Mouse (Mus musculus) heart, embryonic 13.5 days (tissue): ENCODE data around the gene Lsm4. TPM values are rescaled to one million over a fixed set of nuclear protein-coding genes. Genes with fewer than 3 reads are reported as not detected.

Experiments used
- ATAC-seq: fragments of 200-750 bp; cut with Nextera tagmentation; 2 replicates; pipeline ENCODE4 v1.8.0; 2017; ENCODE audit warnings: moderate TSS enrichment; ENCODE audit not compliant: insufficient number of reproducible peaks, low FRiP score, low TSS enrichment; ENCODE audit errors: extremely low read depth
- H3K27ac ChIP-seq: fragments of 300-500 bp; sonication (generic); replicated peaks from 2 replicates; pipeline ENCODE4 v1.5.1; 2015; ENCODE audit warnings: moderate library complexity, mild to moderate bottlenecking, inconsistent platforms
- H3K27me3 ChIP-seq: fragments of 300-500 bp; sonication (generic); replicated peaks from 2 replicates; pipeline ENCODE4 v1.6.1; 2015; ENCODE audit warnings: mild to moderate bottlenecking, inconsistent platforms
- H3K36me3 ChIP-seq: fragments of 300-500 bp; sonication (generic); 2 replicates; pipeline ENCODE4 v1.6.1; 2015; ENCODE audit warnings: mild to moderate bottlenecking, inconsistent platforms
- H3K4me1 ChIP-seq: fragments of 300-500 bp; sonication (generic); 2 replicates; pipeline ENCODE4 v1.6.1; 2015; ENCODE audit warnings: inconsistent platforms
- H3K4me2 ChIP-seq: fragments of 300-500 bp; sonication (generic); 2 replicates; pipeline ENCODE4 v1.6.1; 2015; ENCODE audit warnings: inconsistent platforms, mild to moderate bottlenecking, moderate library complexity
- H3K4me3 ChIP-seq: fragments of 300-500 bp; sonication (generic); 2 replicates; pipeline ENCODE4 v1.5.1; 2015; ENCODE audit warnings: moderate library complexity, mild to moderate bottlenecking, inconsistent platforms
- H3K9ac ChIP-seq: fragments of 300-500 bp; sonication (generic); 2 replicates; pipeline ENCODE4 v1.6.1; 2015; ENCODE audit warnings: inconsistent platforms, mild to moderate bottlenecking, moderate library complexity
- H3K9me3 ChIP-seq: fragments of 300-500 bp; sonication (generic); 2 replicates; pipeline ENCODE4 v1.6.1; 2016; ENCODE audit warnings: inconsistent platforms
- WGBS: fragments of 180-500 bp; shearing (Covaris S2); methylation state at CpG from one replicate; pipeline ENCODE4 v1.1.7; 2015; ENCODE audit warnings: mixed read lengths; 5-methylcytosine and 5-hydroxymethylcytosine counted together
- polyA plus RNA-seq: library from polyadenylated mRNA; unstranded; fragments of >200 nt; fragmentation: Nextera tagmentation; extraction: Ambion mirVana; gene quantifications from 2 replicates; pipeline ENCODE4 v1.2.1, GENCODE M21; 2015

The Lsm4 gene
- polyA plus RNA-seq, 1 experiment from 2014 or later: 269 TPM

DNA sequence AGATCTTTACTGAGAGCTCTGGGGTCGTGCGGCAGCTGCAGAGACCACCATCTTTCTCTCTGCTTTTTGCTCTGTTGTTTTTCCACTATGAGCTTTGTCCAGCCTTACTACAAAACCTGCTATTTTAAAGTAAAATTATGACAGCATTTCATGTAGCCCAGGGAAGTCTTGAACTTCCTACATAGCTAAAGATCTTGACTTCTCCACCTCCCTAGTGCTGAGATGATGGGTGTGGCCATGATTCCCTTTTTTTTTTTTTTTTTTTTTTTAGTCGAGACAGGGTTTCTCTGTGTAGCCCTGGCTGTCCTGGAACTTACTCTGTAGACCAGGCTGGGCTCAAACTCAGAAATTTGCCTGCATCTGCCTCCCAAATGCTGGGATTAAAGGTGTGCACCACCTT is 8.4 kb upstream of the Lsm4 start:
- Histone ChIP-seq H3K9ac (no peak overlapping the region), H3K4me1 (peaks cover 12% of the 10 kb centered on the region), H3K4me3 (no peak overlapping the region), H3K9me3 (no peaks in the 10 kb centered on the region), H3K27me3 (no peaks in the 10 kb centered on the region), H3K36me3 (no peaks in the 10 kb centered on the region), H3K27ac (no peak overlapping the region), H3K4me2 (no peak overlapping the region)
- no peak for ATAC-seq
- 68% methylated on average over 3 of the region's 3 CpGs for WGBS

DNA sequence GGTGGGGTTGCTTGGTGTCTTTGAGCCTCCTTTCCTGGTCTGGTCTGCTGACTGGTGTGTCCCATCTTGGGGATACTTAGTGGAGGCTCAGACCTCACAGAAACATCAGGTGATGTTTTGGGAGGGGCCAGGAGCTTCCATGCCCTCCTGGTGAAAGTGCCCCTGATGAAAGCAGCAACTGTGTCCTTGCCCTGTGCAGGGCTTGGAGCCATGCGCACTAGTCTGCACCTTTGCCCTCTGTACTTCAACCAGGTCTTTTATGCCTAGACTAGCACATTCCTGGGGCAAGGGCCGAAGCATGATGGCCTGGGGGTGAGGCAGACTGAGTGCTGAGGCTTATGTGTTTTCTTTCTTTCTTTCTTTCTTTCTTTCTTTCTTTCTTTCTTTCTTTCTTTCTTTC is 7.4 kb upstream of the Lsm4 start:
- Histone ChIP-seq H3K9ac (no peak overlapping the region), H3K36me3 (no peaks in the 10 kb centered on the region), H3K27me3 (no peaks in the 10 kb centered on the region), H3K9me3 (no peaks in the 10 kb centered on the region), H3K4me1 (peaks cover 4% of the 10 kb centered on the region), H3K27ac (no peak overlapping the region), H3K4me3 (no peak overlapping the region), H3K4me2 (no peak overlapping the region)
- 65% methylated on average over 2 of the region's 2 CpGs for WGBS
- no peak for ATAC-seq

DNA sequence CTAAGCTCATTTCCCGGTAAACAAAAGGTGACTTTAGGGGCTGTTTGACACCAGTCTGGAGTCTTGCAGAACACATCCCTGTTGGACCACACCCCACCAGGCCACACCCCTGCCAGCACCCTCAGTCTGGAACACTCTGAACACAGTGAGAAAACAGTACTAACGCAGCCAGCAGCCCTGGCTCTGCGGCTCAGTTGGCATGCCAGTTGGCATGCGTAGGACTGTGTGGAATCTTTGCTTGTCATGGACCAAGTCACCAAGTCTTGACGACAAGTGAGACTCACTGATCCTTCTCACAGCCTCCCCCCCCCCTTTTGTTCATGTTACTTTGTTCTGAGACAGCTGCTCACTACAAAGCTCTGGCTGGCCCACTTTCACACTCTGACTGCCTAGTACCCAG is 6.0 kb upstream of the Lsm4 start:
- Histone ChIP-seq H3K4me3 (no peak overlapping the region), H3K36me3 (no peaks in the 10 kb centered on the region), H3K9me3 (no peaks in the 10 kb centered on the region), H3K4me2 (no peak overlapping the region), H3K4me1 (peaks cover 8% of the 10 kb centered on the region; the same call in 1 of the 2 replicates), H3K27ac (no peak overlapping the region), H3K9ac (no peak overlapping the region), H3K27me3 (no peaks in the 10 kb centered on the region)
- 61% methylated on average over 5 of the region's 5 CpGs for WGBS
- ATAC-seq: no peak

DNA sequence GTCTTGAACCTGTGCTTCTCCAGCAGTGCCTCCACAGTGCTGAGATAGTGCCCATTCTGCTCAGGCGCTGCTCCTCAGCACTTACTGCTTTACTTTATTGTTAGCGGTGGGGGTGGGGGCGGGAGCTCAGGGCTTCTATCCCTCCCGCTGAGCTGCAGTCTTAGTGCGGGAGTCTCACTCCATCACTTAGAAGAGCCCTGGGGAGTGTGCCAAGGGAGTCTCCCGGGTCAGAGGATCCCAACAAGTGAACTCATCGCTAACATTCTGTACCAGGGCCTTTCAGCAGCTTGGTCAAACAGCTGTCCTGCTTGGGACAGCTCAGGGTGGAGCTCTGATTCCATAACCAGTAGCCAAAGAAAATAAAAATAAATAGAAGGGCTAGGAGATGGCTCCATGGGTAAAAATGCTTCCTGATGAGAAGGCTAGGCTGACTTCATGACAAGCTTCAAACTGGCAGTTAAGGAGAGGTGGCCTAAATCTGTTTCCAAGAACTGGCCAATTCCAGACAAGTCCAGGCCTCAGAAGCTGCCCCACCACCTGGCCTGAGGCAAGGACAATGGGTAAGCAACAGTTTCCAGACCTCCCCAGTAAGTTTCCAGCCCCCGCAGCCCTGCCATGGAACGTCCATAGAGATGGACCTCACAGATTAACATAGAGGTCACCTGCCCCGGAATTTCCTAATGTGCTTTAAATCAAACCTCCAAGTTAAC is 1.3 kb upstream of the Lsm4 start:
- WGBS: 63% methylated on average over 10 of the region's 10 CpGs
- H3K9me3 ChIP-seq: no peaks in the 10 kb centered on the region
- H3K4me2 ChIP-seq: no peak overlapping the region
- H3K4me1 ChIP-seq: peaks cover 34% of the 10 kb centered on the region
- H3K9ac ChIP-seq: no peak overlapping the region
- H3K27me3 ChIP-seq: no peaks in the 10 kb centered on the region
- H3K36me3 ChIP-seq: 0 out of 2 replicates have a peak, but pooled peaks cover 4% of the 10 kb centered on the region
- ATAC-seq: no peak
- no peak overlapping the region; the same call in 1 of the 2 replicates for H3K27ac ChIP-seq
- no peak overlapping the region for H3K4me3 ChIP-seq

DNA sequence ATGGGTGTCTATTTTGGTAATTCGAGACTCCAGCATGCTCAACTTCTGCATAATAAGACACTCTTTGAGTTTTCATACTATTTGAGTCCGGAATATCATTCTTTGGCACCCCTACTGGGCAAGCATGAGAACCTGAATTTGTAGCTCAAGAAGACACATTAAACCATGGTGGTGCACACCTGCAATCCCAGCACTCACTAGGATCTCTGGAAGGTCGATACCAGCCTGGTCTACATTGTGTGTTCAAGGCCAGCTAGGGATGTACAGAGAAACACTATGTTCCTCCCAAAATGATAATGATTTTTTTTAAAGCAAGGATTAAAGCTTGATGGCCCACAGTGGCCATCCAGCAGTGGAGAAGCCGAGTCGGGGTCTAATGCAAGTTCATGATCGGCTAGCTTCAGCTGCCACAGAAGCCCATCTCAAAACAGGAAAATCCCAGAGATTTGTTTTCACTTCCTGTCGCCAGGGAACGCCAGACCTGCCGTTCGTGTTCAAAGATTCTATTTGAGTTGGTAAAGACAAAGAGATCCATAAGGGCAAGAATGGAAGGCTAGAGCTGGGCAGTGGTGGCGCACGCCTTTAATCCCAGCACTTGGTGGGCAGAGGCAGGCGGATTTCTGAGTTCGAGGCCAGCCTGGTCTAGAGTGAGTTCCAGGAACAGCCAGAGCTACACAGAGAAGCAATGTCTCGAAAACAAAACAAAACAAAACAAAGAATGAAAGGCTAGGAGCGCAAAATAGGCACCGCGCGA is 546 bp upstream of the Lsm4 start:
- no peak for ATAC-seq
- Histone ChIP-seq H3K36me3 (peaks cover 11% of the 10 kb centered on the region), H3K4me2 (peak overlapping the region; percentile 72), H3K9ac (peak overlapping the region; percentile 83), H3K27me3 (no peaks in the 10 kb centered on the region), H3K9me3 (no peaks in the 10 kb centered on the region), H3K4me3 (peak overlapping the region; percentile 74), H3K4me1 (peaks cover 31% of the 10 kb centered on the region), H3K27ac (peak overlapping the region; percentile 96)
- WGBS: 34% methylated on average over 19 of the region's 19 CpGs

DNA sequence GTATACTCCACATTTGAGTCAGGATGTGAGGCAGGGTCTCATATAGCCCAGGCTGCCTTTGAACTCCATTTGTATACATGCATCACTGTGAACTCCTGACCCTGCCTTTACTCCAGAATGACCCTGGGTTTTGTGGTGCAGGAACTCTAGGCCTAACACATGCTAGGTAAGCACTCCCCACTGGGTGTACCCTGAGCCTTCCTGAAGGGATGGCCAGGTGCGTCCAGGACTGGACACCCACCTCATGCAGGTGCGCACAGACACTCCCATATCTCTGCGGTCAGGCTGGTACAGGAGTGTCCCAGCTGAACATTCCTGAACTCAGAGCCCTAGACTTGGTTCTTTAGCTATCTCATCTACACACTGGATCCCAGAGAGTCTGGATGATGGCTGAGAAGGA is 1.1 kb downstream of the Lsm4 start:
- 81% methylated on average over 3 of the region's 3 CpGs for WGBS
- Histone ChIP-seq H3K9me3 (no peaks in the 10 kb centered on the region), H3K4me2 (peak overlapping the region; percentile 72), H3K36me3 (peaks cover 27% of the 10 kb centered on the region), H3K4me3 (peak overlapping the region; percentile 74), H3K4me1 (peaks cover 32% of the 10 kb centered on the region), H3K27me3 (no peaks in the 10 kb centered on the region), H3K27ac (peak overlapping the region; percentile 96), H3K9ac (peak overlapping the region; percentile 81)
- ATAC-seq: no peak

DNA sequence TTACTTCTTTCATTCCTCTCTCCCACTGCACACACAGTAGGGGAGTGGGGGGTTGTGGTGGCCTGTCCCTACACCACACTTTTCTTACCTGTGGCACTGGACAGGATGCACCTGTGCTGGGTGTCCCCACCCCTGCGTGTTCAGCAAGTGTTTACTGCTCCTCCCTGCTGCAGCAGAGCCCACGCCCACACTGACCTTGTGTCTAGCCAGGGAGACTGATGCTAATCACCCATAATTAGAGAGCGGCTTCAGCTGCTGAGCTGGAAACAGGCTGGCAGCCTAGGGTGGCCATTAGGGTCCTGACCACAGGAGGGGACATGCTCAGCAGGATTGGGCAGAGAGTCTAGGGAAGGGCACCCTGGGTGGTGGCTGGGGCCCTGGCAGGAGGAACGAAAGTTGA is 1.7 kb downstream of the Lsm4 start:
- Histone ChIP-seq H3K4me1 (peaks cover 37% of the 10 kb centered on the region), H3K27me3 (no peaks in the 10 kb centered on the region), H3K36me3 (peaks cover 33% of the 10 kb centered on the region), H3K4me3 (no peak overlapping the region), H3K27ac (peak overlapping the region; percentile 96), H3K9ac (peak overlapping the region; percentile 81; the same call in 1 of the 2 replicates), H3K4me2 (peak overlapping the region; percentile 72), H3K9me3 (no peaks in the 10 kb centered on the region)
- WGBS: 81% methylated on average over 4 of the region's 4 CpGs
- ATAC-seq: no peak

DNA sequence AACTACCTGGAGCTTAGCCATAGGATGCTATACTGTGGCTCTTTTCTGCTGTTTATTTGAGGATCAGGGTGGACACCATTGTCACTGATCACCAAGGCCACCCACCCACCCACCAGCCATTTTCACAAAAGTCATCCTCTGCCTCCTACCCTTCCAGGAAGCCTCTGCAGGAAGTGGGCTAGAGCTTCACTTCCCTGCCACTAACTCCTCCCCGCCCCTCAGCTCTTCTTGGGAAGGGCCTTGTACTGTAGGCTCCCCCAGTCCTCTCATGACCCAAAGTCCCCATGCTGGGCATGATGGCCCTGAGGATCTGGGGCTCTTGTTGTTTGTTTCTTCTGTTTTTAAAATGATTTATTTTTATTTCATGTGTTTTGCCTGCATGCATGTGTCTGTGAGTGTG is 2.3 kb downstream of the Lsm4 start:
- ATAC-seq: no peak
- H3K27ac ChIP-seq: no peak overlapping the region; the same call in 1 of the 2 replicates
- no peak overlapping the region for H3K4me2 ChIP-seq
- no peak overlapping the region for H3K4me3 ChIP-seq
- H3K27me3 ChIP-seq: no peaks in the 10 kb centered on the region
- peaks cover 35% of the 10 kb centered on the region for H3K36me3 ChIP-seq
- H3K9ac ChIP-seq: no peak overlapping the region; the same call in 1 of the 2 replicates
- H3K9me3 ChIP-seq: no peaks in the 10 kb centered on the region
- H3K4me1 ChIP-seq: peaks cover 41% of the 10 kb centered on the region
- 68% methylated on average over 1 of the region's 1 CpGs for WGBS

DNA sequence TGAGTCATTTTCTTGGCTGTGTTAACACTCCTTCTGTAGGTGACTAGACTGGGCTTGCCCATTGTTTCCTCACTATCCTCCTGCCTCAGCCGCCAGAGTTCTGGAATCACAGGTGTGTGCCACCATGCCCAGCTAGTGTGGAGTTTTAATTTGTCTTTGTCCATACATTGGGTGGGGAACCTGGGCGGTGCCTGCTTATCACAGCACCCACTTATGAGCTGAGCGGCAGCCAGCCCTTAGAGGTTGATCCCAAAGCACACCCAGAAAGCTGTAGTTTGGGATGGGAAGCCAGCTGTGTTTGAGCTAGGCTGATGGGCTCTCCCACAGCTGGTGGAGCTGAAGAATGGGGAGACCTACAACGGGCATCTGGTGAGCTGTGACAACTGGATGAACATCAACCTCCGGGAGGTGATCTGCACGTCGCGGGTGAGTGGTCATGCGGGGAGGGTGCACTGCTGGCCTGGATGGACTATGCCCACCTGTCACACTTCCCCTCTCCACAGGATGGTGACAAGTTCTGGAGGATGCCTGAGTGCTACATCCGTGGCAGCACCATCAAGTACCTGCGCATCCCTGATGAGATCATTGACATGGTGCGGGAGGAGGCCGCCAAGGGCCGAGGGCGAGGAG is 4.5 kb downstream of the Lsm4 start:
- 89% methylated on average over 15 of the region's 15 CpGs for WGBS
- peak overlapping the region; percentile 33; the same call in 1 of the 2 replicates for H3K9ac ChIP-seq
- no peak overlapping the region for H3K27ac ChIP-seq
- no peak overlapping the region for H3K4me2 ChIP-seq
- H3K36me3 ChIP-seq: peaks cover 35% of the 10 kb centered on the region
- no peaks in the 10 kb centered on the region for H3K27me3 ChIP-seq
- ATAC-seq: no peak
- no peak overlapping the region for H3K4me3 ChIP-seq
- peaks cover 44% of the 10 kb centered on the region for H3K4me1 ChIP-seq
- no peaks in the 10 kb centered on the region for H3K9me3 ChIP-seq

DNA sequence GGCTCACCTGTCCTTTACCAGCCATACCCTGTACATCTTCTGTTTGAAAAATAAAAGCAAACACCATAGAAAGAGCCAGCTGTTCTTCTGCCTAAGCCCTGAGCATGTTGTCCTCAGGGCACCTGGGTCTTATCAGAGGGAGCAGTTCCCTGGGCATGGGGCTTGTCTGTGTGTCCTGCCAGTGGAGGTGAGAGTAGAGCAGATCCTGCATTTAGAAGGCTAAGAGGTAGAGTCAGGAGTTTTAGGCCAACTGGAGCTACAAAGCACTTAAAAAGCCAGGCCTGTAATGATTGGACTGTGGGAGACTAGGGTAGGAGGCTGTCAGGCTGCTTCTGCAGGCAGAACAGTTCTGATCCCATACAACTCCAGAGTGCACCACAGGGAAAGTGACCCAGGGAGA is 5.6 kb downstream of the Lsm4 start:
- H3K9me3 ChIP-seq: no peaks in the 10 kb centered on the region
- no peak for ATAC-seq
- no peak overlapping the region for H3K27ac ChIP-seq
- H3K27me3 ChIP-seq: no peaks in the 10 kb centered on the region
- H3K4me2 ChIP-seq: no peak overlapping the region
- peaks cover 47% of the 10 kb centered on the region for H3K4me1 ChIP-seq
- H3K9ac ChIP-seq: no peak overlapping the region
- H3K36me3 ChIP-seq: peaks cover 35% of the 10 kb centered on the region
- no peak overlapping the region for H3K4me3 ChIP-seq

DNA sequence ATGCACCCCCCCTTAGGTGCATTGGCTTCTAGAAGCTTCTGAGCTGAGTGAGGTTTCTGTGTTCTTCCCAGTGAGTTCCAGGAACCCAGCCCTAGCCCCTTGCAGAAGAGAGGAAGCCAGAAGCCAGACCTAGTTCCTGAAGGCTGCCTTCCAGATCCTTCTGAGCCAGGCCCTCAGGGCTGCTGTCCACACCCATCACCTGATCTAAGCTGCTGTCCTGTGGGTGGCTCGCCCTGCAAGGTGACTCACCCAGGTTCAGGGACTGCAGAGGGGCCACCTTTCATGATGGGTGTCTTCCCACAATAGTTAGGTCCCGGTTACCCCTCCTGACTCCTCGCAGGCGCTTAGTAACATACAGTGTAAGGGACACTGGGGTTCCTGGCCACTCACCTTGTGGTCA is 6.4 kb downstream of the Lsm4 start:
- no peak overlapping the region for H3K4me2 ChIP-seq
- H3K9ac ChIP-seq: no peak overlapping the region
- no peak overlapping the region for H3K4me3 ChIP-seq
- WGBS: 90% methylated on average over 4 of the region's 4 CpGs
- no peak for ATAC-seq
- H3K4me1 ChIP-seq: peaks cover 39% of the 10 kb centered on the region
- H3K9me3 ChIP-seq: no peaks in the 10 kb centered on the region
- no peaks in the 10 kb centered on the region for H3K27me3 ChIP-seq
- 0 out of 2 replicates have a peak overlapping the region, but pooled peaks have one; percentile 21 for H3K27ac ChIP-seq
- H3K36me3 ChIP-seq: peaks cover 35% of the 10 kb centered on the region
